Mouse (Mus musculus) liver, embryonic 15.5 days (tissue): ENCODE measurements around the gene Cxcl12. TPM values are rescaled to one million over a fixed set of nuclear protein-coding genes. Genes with fewer than 3 reads are reported as not detected.

Experiments
- ATAC-seq: fragments of 200-750 bp; cut with Nextera tagmentation; 2 replicates; pipeline ENCODE4 v1.8.0; 2017; ENCODE audit warnings: moderate number of reproducible peaks, mild to moderate bottlenecking, moderate library complexity; ENCODE audit not compliant: insufficient read depth
- H3K27ac ChIP-seq: fragments of 300-500 bp; sonication (generic); replicated peaks from 2 replicates; pipeline ENCODE4 v1.5.1; 2015; ENCODE audit warnings: mild to moderate bottlenecking, inconsistent platforms
- H3K27me3 ChIP-seq: fragments of 300-500 bp; sonication (generic); 2 replicates; pipeline ENCODE4 v1.6.1; 2015; ENCODE audit warnings: mild to moderate bottlenecking, inconsistent platforms
- H3K36me3 ChIP-seq: fragments of 300-500 bp; sonication (generic); replicated peaks from 2 replicates; pipeline ENCODE4 v1.6.1; 2015; ENCODE audit warnings: moderate library complexity, mild to moderate bottlenecking, inconsistent platforms
- H3K4me1 ChIP-seq: fragments of 300-500 bp; sonication (generic); replicated peaks from 2 replicates; pipeline ENCODE4 v1.6.1; 2015; ENCODE audit warnings: inconsistent platforms
- H3K4me2 ChIP-seq: fragments of 300-500 bp; sonication (generic); 2 replicates; pipeline ENCODE4 v1.6.1; 2015; ENCODE audit warnings: moderate library complexity, mild to moderate bottlenecking, inconsistent platforms
- H3K4me3 ChIP-seq: fragments of 300-500 bp; sonication (generic); replicated peaks from 2 replicates; pipeline ENCODE4 v1.5.1; 2015; ENCODE audit warnings: mild to moderate bottlenecking, inconsistent platforms
- H3K9ac ChIP-seq: fragments of 300-500 bp; sonication (generic); 2 replicates; pipeline ENCODE4 v1.6.1; 2015; ENCODE audit warnings: moderate library complexity, mild to moderate bottlenecking, inconsistent platforms
- H3K9me3 ChIP-seq: fragments of 300-500 bp; sonication (generic); replicated peaks from 2 replicates; pipeline ENCODE4 v1.6.1; 2016; ENCODE audit warnings: inconsistent platforms
- WGBS: fragments of 180-500 bp; shearing (Covaris S2); methylation state at CpG from one replicate; pipeline ENCODE4 v1.1.7; 2015; ENCODE audit warnings: mixed read lengths; ENCODE audit not compliant: insufficient replicate concordance; 5-methylcytosine and 5-hydroxymethylcytosine counted together
- polyA plus RNA-seq: library from polyadenylated mRNA; unstranded; fragments of >200 nt; fragmentation: Nextera tagmentation; extraction: Ambion mirVana; gene quantifications from 2 replicates; pipeline ENCODE4 v1.2.1, GENCODE M21; 2015

Gene Cxcl12
- polyA plus RNA-seq, 1 experiment from 2014 or later = 54.7 TPM

DNA sequence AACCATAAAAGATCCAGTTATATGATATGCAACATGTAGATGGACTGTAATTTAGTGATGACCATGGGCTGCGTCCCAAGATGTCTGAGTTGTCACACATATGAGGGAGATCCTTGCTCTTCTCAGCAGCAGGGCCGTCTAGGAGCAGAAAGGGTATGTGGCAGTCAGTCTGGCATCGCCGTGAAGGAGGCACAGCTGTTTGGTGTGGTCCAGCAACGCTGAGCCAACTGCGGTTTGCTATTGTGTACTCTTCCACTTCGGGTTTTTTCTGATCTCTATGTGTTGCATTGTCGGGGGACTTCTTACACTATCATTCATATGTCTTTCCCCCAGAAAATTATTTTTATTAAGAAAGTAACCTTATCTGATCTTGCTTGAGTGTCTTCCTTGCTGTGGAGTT is 33.5 kb downstream of the Cxcl12 start:
- H3K9ac ChIP-seq = no peak overlapping the region
- no peak for ATAC-seq
- H3K36me3 ChIP-seq = no peaks in the 10 kb centered on the region
- H3K27me3 ChIP-seq = no peaks in the 10 kb centered on the region
- no peaks in the 10 kb centered on the region for H3K9me3 ChIP-seq
- no peak overlapping the region for H3K4me2 ChIP-seq
- 64% methylated on average over 8 of the region's 8 CpGs for WGBS
- no peak overlapping the region for H3K27ac ChIP-seq
- H3K4me3 ChIP-seq = no peak overlapping the region
- no peaks in the 10 kb centered on the region for H3K4me1 ChIP-seq

- H3K4me3 ChIP-seq = no peak overlapping the region
- H3K36me3 ChIP-seq = no peaks in the 10 kb centered on the region
- no peak overlapping the region for H3K27ac ChIP-seq
- no peak for ATAC-seq
- no peak overlapping the region for H3K9ac ChIP-seq
- H3K9me3 ChIP-seq = no peaks in the 10 kb centered on the region
- 44% methylated on average over 2 of the region's 2 CpGs for WGBS
- no peaks in the 10 kb centered on the region for H3K27me3 ChIP-seq
- no peaks in the 10 kb centered on the region for H3K4me1 ChIP-seq
- no peak overlapping the region for H3K4me2 ChIP-seq
Measured at GRCm38 (mm10) chr6:117202856-117203400, 34.6 kb downstream of the Cxcl12 start.

GRCm38 (mm10) chr6:117204112-117204511 is 35.8 kb downstream of the Cxcl12 start:
- no peak overlapping the region for H3K9ac ChIP-seq
- H3K4me1 ChIP-seq = no peaks in the 10 kb centered on the region
- no peak overlapping the region for H3K27ac ChIP-seq
- H3K9me3 ChIP-seq = no peaks in the 10 kb centered on the region
- H3K36me3 ChIP-seq = no peaks in the 10 kb centered on the region
- no peak overlapping the region for H3K4me2 ChIP-seq
- no peak for ATAC-seq
- no peak overlapping the region for H3K4me3 ChIP-seq
- H3K27me3 ChIP-seq = no peaks in the 10 kb centered on the region
- 58% methylated on average over 3 of the region's 3 CpGs for WGBS

DNA sequence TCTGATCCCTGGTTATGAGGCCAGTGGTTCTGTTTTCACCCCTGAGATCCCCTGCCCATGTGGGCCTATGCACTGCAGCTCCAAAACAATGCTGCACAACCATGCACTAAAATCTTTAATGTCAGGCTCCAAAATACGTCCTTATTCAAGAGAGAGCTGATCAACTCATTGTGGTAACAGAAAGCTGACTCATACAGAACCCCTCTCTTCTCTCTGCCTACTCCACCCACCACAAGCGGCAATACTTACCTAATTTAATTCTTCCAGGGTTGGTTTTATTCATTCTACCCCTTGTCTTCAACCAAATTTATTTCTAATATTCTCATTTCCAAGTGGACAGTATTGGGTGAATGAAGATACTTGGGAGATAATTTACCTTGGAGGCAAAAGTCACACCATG is 38.5 kb downstream of the Cxcl12 start:
- H3K4me2 ChIP-seq = no peak overlapping the region
- H3K9me3 ChIP-seq = no peaks in the 10 kb centered on the region
- no peak overlapping the region for H3K4me3 ChIP-seq
- WGBS = 41% methylated on average over 2 of the region's 2 CpGs
- no peak overlapping the region for H3K9ac ChIP-seq
- no peak overlapping the region for H3K27ac ChIP-seq
- H3K27me3 ChIP-seq = no peaks in the 10 kb centered on the region
- H3K36me3 ChIP-seq = no peaks in the 10 kb centered on the region
- ATAC-seq = no peak
- no peaks in the 10 kb centered on the region for H3K4me1 ChIP-seq

- no peak overlapping the region for H3K27ac ChIP-seq
- H3K4me1 ChIP-seq = no peaks in the 10 kb centered on the region
- H3K4me3 ChIP-seq = no peak overlapping the region
- no peaks in the 10 kb centered on the region for H3K36me3 ChIP-seq
- no peaks in the 10 kb centered on the region for H3K27me3 ChIP-seq
- no peak for ATAC-seq
- H3K9me3 ChIP-seq = no peaks in the 10 kb centered on the region
- no peak overlapping the region for H3K9ac ChIP-seq
- 56% methylated on average over 1 of the region's 1 CpGs for WGBS
- no peak overlapping the region for H3K4me2 ChIP-seq
Measured at GRCm38 (mm10) chr6:117207289-117207688, 39.0 kb downstream of the Cxcl12 start.

DNA sequence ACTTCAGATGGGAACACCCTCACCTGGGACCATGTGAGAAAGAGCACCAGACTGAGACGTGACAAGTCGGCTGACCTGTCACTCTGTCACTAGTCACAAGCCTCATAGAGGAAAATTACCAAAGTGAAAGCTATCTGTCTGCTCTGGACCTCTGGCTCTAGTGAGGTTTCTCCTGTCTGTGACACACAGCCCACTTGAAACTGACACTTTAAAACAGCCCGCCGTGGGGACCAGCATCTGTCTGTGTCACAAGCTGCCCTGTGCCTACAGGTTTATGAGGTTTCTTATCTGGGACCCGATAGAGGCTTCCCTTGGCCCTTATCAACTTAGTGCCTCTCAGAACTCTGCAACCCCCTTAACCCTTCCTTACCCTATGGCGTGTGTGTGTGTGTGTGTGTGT is 41.8 kb downstream of the Cxcl12 start:
- ATAC-seq = no peak
- WGBS = 23% methylated on average over 6 of the region's 6 CpGs
- H3K4me1 ChIP-seq = no peaks in the 10 kb centered on the region
- no peaks in the 10 kb centered on the region for H3K36me3 ChIP-seq
- H3K9ac ChIP-seq = no peak overlapping the region
- no peaks in the 10 kb centered on the region for H3K27me3 ChIP-seq
- H3K4me2 ChIP-seq = no peak overlapping the region
- H3K27ac ChIP-seq = no peak overlapping the region
- no peaks in the 10 kb centered on the region for H3K9me3 ChIP-seq
- H3K4me3 ChIP-seq = no peak overlapping the region

GRCm38 (mm10) chr6:117210536-117210935 is 42.2 kb downstream of the Cxcl12 start:
- H3K36me3 ChIP-seq = no peaks in the 10 kb centered on the region
- H3K9ac ChIP-seq = no peak overlapping the region
- no peaks in the 10 kb centered on the region for H3K27me3 ChIP-seq
- H3K9me3 ChIP-seq = no peaks in the 10 kb centered on the region
- no peak overlapping the region for H3K4me3 ChIP-seq
- ATAC-seq = no peak
- no peaks in the 10 kb centered on the region for H3K4me1 ChIP-seq
- 54% methylated on average over 6 of the region's 6 CpGs for WGBS
- no peak overlapping the region for H3K27ac ChIP-seq
- H3K4me2 ChIP-seq = no peak overlapping the region

DNA sequence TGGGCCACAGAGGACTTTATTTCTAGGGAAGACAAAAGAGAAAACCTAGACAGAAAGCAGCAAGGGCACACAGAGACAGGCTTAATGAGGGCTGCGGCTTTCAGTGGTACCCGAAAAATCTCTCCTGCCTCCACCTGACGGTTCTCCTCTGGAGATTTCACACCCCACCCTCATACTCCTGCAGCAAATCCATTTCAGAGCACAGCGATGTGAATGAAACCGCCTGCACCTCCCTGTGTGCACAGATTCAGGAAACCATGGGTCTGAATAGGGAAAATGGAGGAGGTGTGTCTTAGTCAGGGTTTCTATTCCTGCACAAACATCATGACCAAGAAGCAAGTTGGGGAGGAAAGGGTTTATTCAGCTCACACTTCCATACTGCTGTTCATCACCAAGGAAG is 46.2 kb downstream of the Cxcl12 start:
- no peak overlapping the region for H3K4me3 ChIP-seq
- ATAC-seq = no peak
- WGBS = 55% methylated on average over 5 of the region's 5 CpGs
- no peak overlapping the region for H3K27ac ChIP-seq
- H3K4me1 ChIP-seq = no peaks in the 10 kb centered on the region
- H3K27me3 ChIP-seq = no peaks in the 10 kb centered on the region
- H3K9me3 ChIP-seq = no peaks in the 10 kb centered on the region
- no peak overlapping the region for H3K9ac ChIP-seq
- no peaks in the 10 kb centered on the region for H3K36me3 ChIP-seq
- H3K4me2 ChIP-seq = no peak overlapping the region

GRCm38 (mm10) chr6:117218442-117219299 is 50.3 kb downstream of the Cxcl12 start:
- Histone ChIP-seq H3K4me3 (no peak overlapping the region), H3K9me3 (no peaks in the 10 kb centered on the region), H3K4me2 (no peak overlapping the region), H3K36me3 (no peaks in the 10 kb centered on the region), H3K27me3 (no peaks in the 10 kb centered on the region), H3K4me1 (0 out of 2 replicates have a peak, but pooled peaks cover 5% of the 10 kb centered on the region), H3K27ac (no peak overlapping the region), H3K9ac (no peak overlapping the region)
- WGBS = 59% methylated on average over 9 of the region's 9 CpGs
- ATAC-seq = no peak

- H3K4me2 ChIP-seq = no peak overlapping the region
- WGBS = 42% methylated on average over 3 of the region's 3 CpGs
- H3K9ac ChIP-seq = no peak overlapping the region
- no peak overlapping the region for H3K27ac ChIP-seq
- no peak for ATAC-seq
- H3K4me3 ChIP-seq = no peak overlapping the region
- H3K36me3 ChIP-seq = no peaks in the 10 kb centered on the region
- H3K9me3 ChIP-seq = no peaks in the 10 kb centered on the region
- H3K27me3 ChIP-seq = no peaks in the 10 kb centered on the region
- H3K4me1 ChIP-seq = 0 out of 2 replicates have a peak, but pooled peaks cover 5% of the 10 kb centered on the region
Measured at GRCm38 (mm10) chr6:117219300-117219680, 51.0 kb downstream of the Cxcl12 start.

DNA sequence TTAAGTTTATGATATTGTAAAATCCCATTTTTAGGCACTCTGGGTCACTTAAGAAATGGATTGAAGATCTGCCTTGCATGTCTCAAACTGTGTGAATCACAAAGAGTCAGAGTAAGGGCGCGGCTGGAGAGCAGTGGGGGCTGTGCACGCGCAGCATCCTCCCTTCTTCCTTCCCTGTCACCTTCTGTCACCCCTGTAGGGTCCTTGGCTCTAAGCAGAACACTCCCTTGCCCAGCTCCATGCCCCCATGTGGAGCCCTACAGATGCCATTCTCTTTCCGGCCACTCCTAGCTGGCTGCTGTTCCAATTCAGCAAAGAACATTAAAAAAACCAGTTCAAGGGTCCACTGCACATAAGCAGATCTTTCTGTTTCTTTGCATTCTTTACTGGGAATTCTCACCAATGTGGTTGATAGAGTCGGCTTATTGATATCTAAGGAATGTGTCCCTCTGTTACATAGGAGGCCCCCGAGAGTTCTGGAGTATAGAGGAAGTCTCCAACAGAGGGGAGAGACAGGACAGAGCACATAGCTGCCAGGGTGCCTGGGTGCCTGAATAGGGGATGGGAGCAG is 51.7 kb downstream of the Cxcl12 start:
- Histone ChIP-seq H3K4me2 (no peak overlapping the region), H3K9ac (no peak overlapping the region), H3K9me3 (no peaks in the 10 kb centered on the region), H3K27ac (no peak overlapping the region), H3K36me3 (no peaks in the 10 kb centered on the region), H3K4me1 (0 out of 2 replicates have a peak, but pooled peaks cover 5% of the 10 kb centered on the region), H3K27me3 (no peaks in the 10 kb centered on the region), H3K4me3 (no peak overlapping the region)
- no peak for ATAC-seq
- WGBS = 62% methylated on average over 7 of the region's 7 CpGs
